In the genomic region with DNA sequence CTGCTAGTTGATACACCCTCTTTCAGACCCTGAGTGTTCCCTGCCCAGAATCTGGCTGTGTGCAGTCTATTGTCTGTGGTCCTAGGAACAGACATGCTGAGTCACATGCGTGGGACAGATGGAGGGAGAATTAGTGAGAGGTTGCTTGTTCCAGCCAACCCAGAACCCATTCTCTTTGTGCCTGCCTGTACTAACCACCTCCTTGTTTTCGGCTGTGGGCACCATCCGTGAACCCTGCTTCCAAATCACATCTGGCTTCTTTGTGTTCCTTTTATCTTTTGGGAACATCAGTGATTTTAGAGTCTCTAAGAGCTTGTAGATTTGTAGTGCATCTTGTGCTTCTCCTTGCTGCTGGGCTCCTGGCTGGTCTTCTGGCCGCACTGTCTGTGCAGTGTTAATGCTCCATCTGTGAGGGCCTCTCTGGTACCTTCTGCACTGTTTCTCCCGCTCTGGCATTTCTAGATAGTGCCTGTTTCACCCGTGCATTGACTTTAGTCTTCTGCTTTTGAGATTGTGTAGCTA, we compare ENCODE assay signal across 10 mouse cellular contexts.
DNase-seq lines count a peak whose midpoint lies in the region; ATAC-seq and TF ChIP-seq lines count a peak whose summit lies in the region.
"Had no signal": no experiment of that assay in that cellular context is flagged by ENCODE, and none has a peak within 500 bp of the region (broad histone marks: within the 10 kb centered on the region; RNA-seq: fewer than 3 reads in every experiment).

No protein-coding gene starts in this region.

- TF ChIP-seq EP300 in stomach, postnatal 0 days (optimal IDR thresholded peaks at IDR 0.05): no peak

- no peak overlapping the region for H3K4me2 ChIP-seq in forebrain, embryonic 15.5 days (replicated peaks)
- no peak overlapping the region for H3K4me2 ChIP-seq in forebrain, embryonic 11.5 days (ENCODE audit: low read depth, low read length, severe bottlenecking)
- no peak overlapping the region for H3K4me2 ChIP-seq in neural tube, embryonic 13.5 days
- no peak overlapping the region for H3K4me2 ChIP-seq in stomach, postnatal 0 days (replicated peaks; ENCODE audit: low read depth)
- H3K4me2 ChIP-seq in liver, embryonic 11.5 days: no peak overlapping the region
- H3K4me2 ChIP-seq: liver, embryonic 12.5 days had no signal

- H3K27me3 ChIP-seq in forebrain, embryonic 15.5 days: no peaks in the 10 kb centered on the region
- no peaks in the 10 kb centered on the region for H3K27me3 ChIP-seq in forebrain, embryonic 11.5 days (ENCODE audit: control insufficient read depth, insufficient read depth, low read length)
- no peaks in the 10 kb centered on the region for H3K27me3 ChIP-seq in neural tube, embryonic 13.5 days
- no peaks in the 10 kb centered on the region for H3K27me3 ChIP-seq in stomach, postnatal 0 days (ENCODE audit: control insufficient read depth, insufficient read depth, low read length)
- H3K27me3 ChIP-seq in liver, embryonic 11.5 days (replicated peaks; ENCODE audit: control insufficient read depth, insufficient read depth, low read length): no peaks in the 10 kb centered on the region
- H3K27me3 ChIP-seq: liver, embryonic 12.5 days had no signal

- ATAC-seq in forebrain, embryonic 15.5 days (replicated peaks): peak; percentile 34; the same call in 1 of the 2 replicates
- ATAC-seq in forebrain, embryonic 11.5 days (replicated peaks; ENCODE audit: low FRiP score): no peak
- no peak for ATAC-seq in neural tube, embryonic 13.5 days (ENCODE audit: low read depth)
- ATAC-seq in stomach, postnatal 0 days (ENCODE audit: low FRiP score, low TSS enrichment): peak; percentile 72
- no peak for ATAC-seq in liver, embryonic 11.5 days (replicated peaks; ENCODE audit: low FRiP score)
- ATAC-seq: liver, embryonic 12.5 days had no signal

- TF ChIP-seq CTCF in stomach, postnatal 0 days (IDR thresholded peaks at IDR 0.05; ENCODE audit: low read depth): no peak

- 63% methylated on average over 6 of the region's 6 CpGs for WGBS in forebrain, embryonic 15.5 days
- 81% methylated on average over 6 of the region's 6 CpGs for WGBS in forebrain, embryonic 11.5 days
- 82% methylated on average over 6 of the region's 6 CpGs for WGBS in neural tube, embryonic 13.5 days
- WGBS in stomach, postnatal 0 days: 73% methylated on average over 6 of the region's 6 CpGs
- WGBS in liver, embryonic 11.5 days: 62% methylated on average over 6 of the region's 6 CpGs

- no peak overlapping the region for H3K9ac ChIP-seq in forebrain, embryonic 15.5 days (replicated peaks)
- no peak overlapping the region for H3K9ac ChIP-seq in forebrain, embryonic 11.5 days (ENCODE audit: low read length)
- H3K9ac ChIP-seq in neural tube, embryonic 13.5 days: no peak overlapping the region
- no peak overlapping the region for H3K9ac ChIP-seq in stomach, postnatal 0 days (ENCODE audit: low read length)
- no peak overlapping the region for H3K9ac ChIP-seq in liver, embryonic 11.5 days (ENCODE audit: low read depth, low read length)
- H3K9ac ChIP-seq: liver, embryonic 12.5 days had no signal

- no peaks in the 10 kb centered on the region for H3K36me3 ChIP-seq in forebrain, embryonic 15.5 days
- no peaks in the 10 kb centered on the region for H3K36me3 ChIP-seq in forebrain, embryonic 11.5 days (ENCODE audit: control insufficient read depth, insufficient read depth, low read length)
- no peaks in the 10 kb centered on the region for H3K36me3 ChIP-seq in neural tube, embryonic 13.5 days
- H3K36me3 ChIP-seq in stomach, postnatal 0 days (ENCODE audit: control insufficient read depth, insufficient read depth, low read length): no peaks in the 10 kb centered on the region
- no peaks in the 10 kb centered on the region for H3K36me3 ChIP-seq in liver, embryonic 11.5 days (ENCODE audit: control insufficient read depth, insufficient read depth, low read length)
- H3K36me3 ChIP-seq: liver, embryonic 12.5 days had no signal

- no peak overlapping the region for H3K4me3 ChIP-seq in forebrain, embryonic 15.5 days
- H3K4me3 ChIP-seq in forebrain, embryonic 11.5 days (ENCODE audit: low read depth, low read length): no peak overlapping the region
- H3K4me3 ChIP-seq in neural tube, embryonic 13.5 days: no peak overlapping the region
- H3K4me3 ChIP-seq in stomach, postnatal 0 days (ENCODE audit: low read depth, low read length): no peak overlapping the region
- H3K4me3 ChIP-seq in liver, embryonic 11.5 days (ENCODE audit: low read depth, low read length): no peak overlapping the region
- H3K4me3 ChIP-seq: liver, embryonic 12.5 days had no signal

- no peaks in the 10 kb centered on the region for H3K9me3 ChIP-seq in forebrain, embryonic 15.5 days
- H3K9me3 ChIP-seq in forebrain, embryonic 11.5 days (ENCODE audit: control insufficient read depth, low read length): no peaks in the 10 kb centered on the region
- no peaks in the 10 kb centered on the region for H3K9me3 ChIP-seq in neural tube, embryonic 13.5 days
- H3K9me3 ChIP-seq in stomach, postnatal 0 days (ENCODE audit: control insufficient read depth, low read length): no peaks in the 10 kb centered on the region
- H3K9me3 ChIP-seq in liver, embryonic 11.5 days (ENCODE audit: control insufficient read depth, low read length): no peaks in the 10 kb centered on the region
- H3K9me3 ChIP-seq: liver, embryonic 12.5 days had no signal

- peaks cover 44% of the 10 kb centered on the region for H3K4me1 ChIP-seq in forebrain, embryonic 15.5 days
- no peaks in the 10 kb centered on the region for H3K4me1 ChIP-seq in forebrain, embryonic 11.5 days (replicated peaks; ENCODE audit: control insufficient read depth, insufficient read depth, low read length)
- H3K4me1 ChIP-seq in neural tube, embryonic 13.5 days (replicated peaks): peaks cover 38% of the 10 kb centered on the region
- H3K4me1 ChIP-seq in stomach, postnatal 0 days (replicated peaks; ENCODE audit: control insufficient read depth, insufficient read depth): no peaks in the 10 kb centered on the region
- peaks cover 9% of the 10 kb centered on the region for H3K4me1 ChIP-seq in liver, embryonic 11.5 days (replicated peaks; ENCODE audit: control insufficient read depth, insufficient read depth, low read length)

- H3K27ac ChIP-seq in forebrain, embryonic 15.5 days (replicated peaks): peak overlapping the region; percentile 53
- no peak overlapping the region for H3K27ac ChIP-seq in forebrain, embryonic 11.5 days (ENCODE audit: low read depth, low read length)
- peak overlapping the region; percentile 33; the same call in 1 of the 2 replicates for H3K27ac ChIP-seq in neural tube, embryonic 13.5 days (replicated peaks)
- 0 out of 2 replicates have a peak overlapping the region, but pooled peaks have one; percentile 49 for H3K27ac ChIP-seq in stomach, postnatal 0 days (replicated peaks)
- H3K27ac ChIP-seq in liver, embryonic 11.5 days (ENCODE audit: low read depth, low read length): no peak overlapping the region
- H3K27ac ChIP-seq: liver, embryonic 12.5 days had no signal

- no peak for DNase-seq in forebrain, embryonic 11.5 days (ENCODE audit: low spot score)
- DNase-seq in neural tube, embryonic 10.5 days (ENCODE audit: extremely low spot score, low spot score): no peak
- DNase-seq in layer of hippocampus, postnatal 10 days (ENCODE audit: low spot score in 2 of 2): peak; percentile 59 to 62
- no peak for DNase-seq in stomach, postnatal 0 days (ENCODE audit: low spot score)
- DNase-seq in adrenal gland, adult 8-10 months: no peak
- no peak for DNase-seq in liver, embryonic 11.5 days (ENCODE audit: low spot score)
- DNase-seq: gastrocnemius, postnatal 36 days had no signal

Comparison
In these comparisons a context has a peak if more than half of its experiments do, and no peak if none do; other contexts are left out.
1. ATAC-seq: peak in forebrain, embryonic 15.5 days (single experiment) and stomach, postnatal 0 days (single experiment); none in forebrain, embryonic 11.5 days (single experiment), neural tube, embryonic 13.5 days (single experiment) and liver, embryonic 11.5 days (single experiment).
2. H3K27ac ChIP-seq: peak in forebrain, embryonic 15.5 days (single experiment), neural tube, embryonic 13.5 days (single experiment) and stomach, postnatal 0 days (single experiment); none in forebrain, embryonic 11.5 days (single experiment) and liver, embryonic 11.5 days (single experiment).
3. DNase-seq: peak in layer of hippocampus, postnatal 10 days (2 of 2); none in forebrain, embryonic 11.5 days (single experiment), neural tube, embryonic 10.5 days (single experiment), stomach, postnatal 0 days (single experiment), adrenal gland, adult 8-10 months (single experiment) and liver, embryonic 11.5 days (single experiment).